In the genomic region with DNA sequence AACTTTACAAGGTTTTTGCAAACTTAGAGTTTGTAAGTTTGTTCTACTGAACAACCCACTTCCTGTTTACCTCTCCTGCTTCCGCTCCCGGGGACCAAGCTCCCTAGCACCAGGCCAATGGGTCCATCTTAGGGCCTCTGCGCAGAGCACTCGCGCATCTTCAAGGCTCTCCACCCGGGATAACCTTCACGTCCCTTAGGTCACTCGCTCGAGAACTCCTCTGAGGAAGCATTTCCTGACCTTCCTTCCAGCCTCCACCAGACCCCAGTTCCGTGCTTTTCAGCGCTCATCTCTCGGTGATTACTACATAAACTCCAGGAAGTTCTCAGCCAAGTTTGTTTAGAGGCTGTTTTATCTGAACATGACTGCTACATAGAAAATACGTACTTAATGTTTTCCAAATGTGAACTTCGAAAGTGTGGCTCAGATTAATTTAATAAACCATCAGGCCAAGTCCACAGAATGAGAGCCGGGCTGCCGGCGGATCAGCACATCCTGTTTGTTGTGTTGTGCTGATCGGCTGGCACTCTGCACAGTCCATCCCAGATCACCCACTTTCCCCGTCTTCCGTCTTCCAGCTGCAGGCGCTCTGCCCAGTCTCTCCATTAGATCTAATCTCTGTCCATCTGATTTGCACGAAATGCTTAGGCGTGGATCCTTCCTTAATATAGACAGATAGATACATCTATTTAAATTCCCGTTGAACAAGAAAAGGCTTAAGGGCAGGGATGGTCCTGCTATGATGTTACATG, we compare ENCODE assay signal across 12 mouse cellular contexts. TPM values are rescaled to one million over a fixed set of nuclear protein-coding genes. Genes with fewer than 3 reads are reported as not detected.
DNase-seq lines count a peak whose midpoint lies in the region; ATAC-seq and TF ChIP-seq lines count a peak whose summit lies in the region.
"Had no signal": no experiment of that assay in that cellular context is flagged by ENCODE, and none has a peak within 500 bp of the region (broad histone marks: within the 10 kb centered on the region; RNA-seq: fewer than 3 reads in every experiment).

No protein-coding gene starts in this region.

- 53% methylated on average over 24 of the region's 24 CpGs for WGBS in lung, embryonic 14.5 days
- WGBS in lung, adult 2 months: 44% methylated on average over 24 of the region's 24 CpGs
- WGBS in intestine, embryonic 16.5 days: 78% methylated on average over 24 of the region's 24 CpGs
- WGBS in lung, postnatal 0 days: 40% methylated on average over 24 of the region's 24 CpGs
- 91% methylated on average over 24 of the region's 24 CpGs for WGBS in hindbrain, embryonic 12.5 days

- peak; percentile 69 for DNase-seq in lung, embryonic 14.5 days
- no peak for DNase-seq in lung, adult 2 months
- peak; percentile 66 for DNase-seq in lung, postnatal 0 days (ENCODE audit: low spot score)
- DNase-seq in thymus, postnatal 36 days: peak; percentile 23 to 46
- no peak for DNase-seq in spleen, adult 12 weeks (ENCODE audit: low spot score)
- DNase-seq: adrenal gland, adult 2 months; cerebellum, adult 18-20 months had no signal

- H3K36me3 ChIP-seq in lung, embryonic 14.5 days (ENCODE audit: insufficient read depth): peaks cover 14% of the 10 kb centered on the region
- peaks cover 14% of the 10 kb centered on the region for H3K36me3 ChIP-seq in intestine, embryonic 16.5 days (ENCODE audit: control insufficient read depth, insufficient read depth, low read length)
- H3K36me3 ChIP-seq in lung, postnatal 0 days (ENCODE audit: insufficient read depth, low read length): peaks cover 10% of the 10 kb centered on the region
- H3K36me3 ChIP-seq in hindbrain, embryonic 12.5 days: peaks cover 10% of the 10 kb centered on the region; the same call in 1 of the 2 replicates

- ATAC-seq in lung, embryonic 14.5 days (ENCODE audit: insufficient read depth): no peak; the same call in 1 of the 2 replicates
- no peak for ATAC-seq in intestine, embryonic 16.5 days
- ATAC-seq in lung, postnatal 0 days: peak; percentile 81
- no peak for ATAC-seq in hindbrain, embryonic 12.5 days (ENCODE audit: low FRiP score)

- no peak for TF ChIP-seq CTCF in lung, embryonic 14.5 days (IDR thresholded peaks at IDR 0.05; ENCODE audit: low read depth)
- TF ChIP-seq CTCF in lung, adult 2 months (IDR thresholded peaks at IDR 0.05; ENCODE audit: insufficient read depth, low read length): no peak
- TF ChIP-seq CTCF in lung, postnatal 0 days (IDR thresholded peaks at IDR 0.05): no peak

- TF ChIP-seq EP300 in lung, postnatal 0 days (IDR thresholded peaks at IDR 0.05): peak; percentile 7; the same call in 1 of the 2 replicates

- H3K27me3 ChIP-seq in lung, embryonic 14.5 days (ENCODE audit: insufficient read depth, low read length): no peaks in the 10 kb centered on the region
- no peaks in the 10 kb centered on the region for H3K27me3 ChIP-seq in intestine, embryonic 16.5 days (replicated peaks; ENCODE audit: control insufficient read depth, insufficient read depth, low read length)
- no peaks in the 10 kb centered on the region for H3K27me3 ChIP-seq in lung, postnatal 0 days (replicated peaks; ENCODE audit: insufficient read depth, low read length)
- H3K27me3 ChIP-seq in hindbrain, embryonic 12.5 days: no peaks in the 10 kb centered on the region
- H3K27me3 ChIP-seq: heart, embryonic 15.5 days; liver, embryonic 15.5 days had no signal

- no peak for TF ChIP-seq POLR2A in lung, adult 2 months (IDR thresholded peaks at IDR 0.05; ENCODE audit: borderline replicate concordance, extremely low read depth, low read depth, low read length)

- peaks cover 11% of the 10 kb centered on the region for H3K4me1 ChIP-seq in lung, embryonic 14.5 days (ENCODE audit: insufficient read depth)
- no peaks in the 10 kb centered on the region for H3K4me1 ChIP-seq in lung, adult 2 months (ENCODE audit: control insufficient read depth, insufficient read depth, low read length)
- H3K4me1 ChIP-seq in intestine, embryonic 16.5 days (ENCODE audit: control insufficient read depth, insufficient read depth, low read length): no peaks in the 10 kb centered on the region
- H3K4me1 ChIP-seq in lung, postnatal 0 days (ENCODE audit: insufficient read depth, low read depth, low read length): no peaks in the 10 kb centered on the region; the same call in 1 of the 2 replicates
- H3K4me1 ChIP-seq in hindbrain, embryonic 12.5 days: no peaks in the 10 kb centered on the region
- H3K4me1 ChIP-seq: liver, embryonic 15.5 days had no signal

- H3K9ac ChIP-seq in lung, embryonic 14.5 days: no peak overlapping the region
- H3K9ac ChIP-seq in intestine, embryonic 16.5 days (ENCODE audit: low read depth, low read length): no peak overlapping the region
- H3K9ac ChIP-seq in lung, postnatal 0 days (replicated peaks; ENCODE audit: low read depth): no peak overlapping the region
- H3K9ac ChIP-seq in hindbrain, embryonic 12.5 days: no peak overlapping the region
- H3K9ac ChIP-seq: heart, embryonic 15.5 days; liver, embryonic 15.5 days had no signal

- peak overlapping the region; percentile 83 for H3K27ac ChIP-seq in lung, embryonic 14.5 days (ENCODE audit: low read depth)
- peak overlapping the region; percentile 50; the same call in 1 of the 2 replicates for H3K27ac ChIP-seq in intestine, embryonic 16.5 days (ENCODE audit: low read length)
- peak overlapping the region; percentile 58 for H3K27ac ChIP-seq in lung, postnatal 0 days (ENCODE audit: low read length)
- no peak overlapping the region for H3K27ac ChIP-seq in hindbrain, embryonic 12.5 days
- H3K27ac ChIP-seq: heart, embryonic 15.5 days; liver, embryonic 15.5 days had no signal

- H3K9me3 ChIP-seq in lung, embryonic 14.5 days (ENCODE audit: low read depth, low read length): no peaks in the 10 kb centered on the region
- peaks cover 4% of the 10 kb centered on the region for H3K9me3 ChIP-seq in intestine, embryonic 16.5 days (ENCODE audit: control insufficient read depth, low read length)
- no peaks in the 10 kb centered on the region for H3K9me3 ChIP-seq in lung, postnatal 0 days (ENCODE audit: low read length)
- no peaks in the 10 kb centered on the region for H3K9me3 ChIP-seq in hindbrain, embryonic 12.5 days (replicated peaks)
- H3K9me3 ChIP-seq: heart, embryonic 15.5 days; liver, embryonic 15.5 days had no signal

- H3K4me3 ChIP-seq in lung, embryonic 14.5 days (ENCODE audit: low read depth, low read length): no peak overlapping the region
- no peak overlapping the region for H3K4me3 ChIP-seq in lung, adult 2 months (replicated peaks; ENCODE audit: extremely low read depth, low read depth, low read length)
- H3K4me3 ChIP-seq in intestine, embryonic 16.5 days (ENCODE audit: low read length): no peak overlapping the region
- H3K4me3 ChIP-seq in lung, postnatal 0 days (ENCODE audit: low read depth, low read length): no peak overlapping the region
- H3K4me3 ChIP-seq in hindbrain, embryonic 12.5 days: no peak overlapping the region
- H3K4me3 ChIP-seq: erythroblast, embryonic 14.5 days; heart, embryonic 15.5 days; liver, embryonic 15.5 days had no signal

- H3K4me2 ChIP-seq in lung, embryonic 14.5 days: no peak overlapping the region
- H3K4me2 ChIP-seq in intestine, embryonic 16.5 days (ENCODE audit: low read depth, low read length): no peak overlapping the region
- no peak overlapping the region for H3K4me2 ChIP-seq in lung, postnatal 0 days (replicated peaks; ENCODE audit: low read depth, low read length)
- no peak overlapping the region for H3K4me2 ChIP-seq in hindbrain, embryonic 12.5 days (replicated peaks)
- H3K4me2 ChIP-seq: heart, embryonic 15.5 days; liver, embryonic 15.5 days had no signal

RNA-seq across cellular contexts. Expression of a gene that starts 11.3 kb away (rescaled TPM):
- polyA plus RNA-seq in lung, embryonic 14.5 days (2014; fragmentation: Nextera tagmentation; extraction: Ambion mirVana): 73.7 and 81.7 TPM in 2 replicates
- 107 and 116 TPM in 2 replicates for polyA plus RNA-seq in lung, adult 2 months (2012; rRNA removed)
- polyA plus RNA-seq in intestine, embryonic 16.5 days (2015; fragmentation: Nextera tagmentation; extraction: Ambion mirVana): 106 and 107 TPM in 2 replicates
- 96.7 and 100 TPM in 2 replicates for polyA plus RNA-seq in lung, postnatal 0 days (2015; fragmentation: Nextera tagmentation; extraction: Ambion mirVana)
- polyA plus RNA-seq in hindbrain, embryonic 12.5 days (2016; fragmentation: Nextera tagmentation; extraction: Ambion mirVana): 19.6 and 20.6 TPM in 2 replicates

RNA-seq across cellular contexts. Expression of a gene that starts 16.6 kb away (rescaled TPM):
- 0.24 and 0.32 TPM in 2 replicates for polyA plus RNA-seq in lung, embryonic 14.5 days (2014; fragmentation: Nextera tagmentation; extraction: Ambion mirVana)
- 0.17 and 0.19 TPM in 2 replicates for polyA plus RNA-seq in lung, adult 2 months (2012; rRNA removed)
- polyA plus RNA-seq in intestine, embryonic 16.5 days (2015; fragmentation: Nextera tagmentation; extraction: Ambion mirVana): 0.09 and 0.17 TPM in 2 replicates
- not detected in 2 replicates for polyA plus RNA-seq in lung, postnatal 0 days (2015; fragmentation: Nextera tagmentation; extraction: Ambion mirVana)
- polyA plus RNA-seq in hindbrain, embryonic 12.5 days (2016; fragmentation: Nextera tagmentation; extraction: Ambion mirVana): 0.16 TPM in 1 of 2 replicates, not detected in the other
- polyA plus RNA-seq: adrenal gland, adult 2 months; erythroblast, embryonic 14.5 days; liver, embryonic 15.5 days had no signal

RNA-seq across cellular contexts. Expression of a gene that starts 18.1 kb away (rescaled TPM):
- polyA plus RNA-seq in lung, embryonic 14.5 days (2014; fragmentation: Nextera tagmentation; extraction: Ambion mirVana): 1.8 and 2.2 TPM in 2 replicates
- 245 and 249 TPM in 2 replicates for polyA plus RNA-seq in lung, adult 2 months (2012; rRNA removed)
- polyA plus RNA-seq in intestine, embryonic 16.5 days (2015; fragmentation: Nextera tagmentation; extraction: Ambion mirVana): 5.0 and 7.6 TPM in 2 replicates
- polyA plus RNA-seq in lung, postnatal 0 days (2015; fragmentation: Nextera tagmentation; extraction: Ambion mirVana): 106 and 123 TPM in 2 replicates
- polyA plus RNA-seq in hindbrain, embryonic 12.5 days (2016; fragmentation: Nextera tagmentation; extraction: Ambion mirVana): 0.48 and 0.49 TPM in 2 replicates

RNA-seq across cellular contexts. Expression of a gene that starts 46.8 kb away (rescaled TPM):
- polyA plus RNA-seq in lung, embryonic 14.5 days (2014; fragmentation: Nextera tagmentation; extraction: Ambion mirVana): 82.5 and 83.3 TPM in 2 replicates
- 186 and 200 TPM in 2 replicates for polyA plus RNA-seq in lung, adult 2 months (2012; rRNA removed)
- 90.0 and 95.3 TPM in 2 replicates for polyA plus RNA-seq in intestine, embryonic 16.5 days (2015; fragmentation: Nextera tagmentation; extraction: Ambion mirVana)
- polyA plus RNA-seq in lung, postnatal 0 days (2015; fragmentation: Nextera tagmentation; extraction: Ambion mirVana): 107 and 108 TPM in 2 replicates
- polyA plus RNA-seq in hindbrain, embryonic 12.5 days (2016; fragmentation: Nextera tagmentation; extraction: Ambion mirVana): 29.9 and 32.6 TPM in 2 replicates

Comparison
In these comparisons a context has a peak if more than half of its experiments do, and no peak if none do; other contexts are left out.
1. DNase-seq: peak in lung, embryonic 14.5 days (single experiment), lung, postnatal 0 days (single experiment) and thymus, postnatal 36 days (2 of 2); none in lung, adult 2 months (single experiment) and spleen, adult 12 weeks (single experiment).
2. RNA of a gene that starts 18.1 kb away (polyA plus RNA-seq): 245 to 249 TPM in lung, adult 2 months and 106 to 123 TPM in lung, postnatal 0 days; 5.0 to 7.6 TPM in intestine, embryonic 16.5 days, 1.8 to 2.2 TPM in lung, embryonic 14.5 days and 0.48 to 0.49 TPM in hindbrain, embryonic 12.5 days; every median in the first group is over 10 times any median in the second.